Mouse (Mus musculus): ENCODE measurements around the gene Spp2. TPM values are rescaled to one million over a fixed set of nuclear protein-coding genes. Genes with fewer than 3 reads are reported as not detected.

The Spp2 gene
- polyA plus RNA-seq, 1 experiment, result not detected

DNA sequence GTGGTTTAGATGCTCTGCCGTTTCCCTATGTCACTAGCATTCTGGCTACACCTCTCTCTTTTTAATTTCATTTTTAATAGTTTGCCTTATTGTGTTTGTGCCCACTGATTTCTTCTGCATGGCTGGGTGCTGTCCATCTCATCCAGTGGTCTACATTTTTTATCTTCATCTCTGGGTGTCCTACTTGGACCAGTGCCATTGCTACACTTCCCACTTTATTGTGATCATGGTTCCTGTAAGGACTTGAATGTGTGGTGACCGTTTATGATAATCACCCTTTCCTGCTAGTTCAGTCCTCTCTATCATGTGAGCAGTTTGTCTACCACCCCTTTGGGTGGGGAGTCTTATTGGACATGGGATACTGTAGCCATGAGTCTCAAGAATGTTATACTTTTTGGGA lies 43.0 kb downstream of the Spp2 start:
- H3K36me3 ChIP-seq (ENCODE audit: control insufficient read depth, insufficient read depth, low read length), result no peaks in the 10 kb centered on the region
- no peak overlapping the region for H3K27ac ChIP-seq (ENCODE audit: control insufficient read depth, insufficient read depth, low read depth, low read length)
- TF ChIP-seq POLR2A (IDR thresholded peaks at IDR 0.05; ENCODE audit: control insufficient read depth, low read depth, low read length), result no peak
- no peak for TF ChIP-seq CTCF (IDR thresholded peaks at IDR 0.05; ENCODE audit: control insufficient read depth, insufficient read depth, insufficient replicate concordance, low read depth, low read length)
- H3K4me1 ChIP-seq (ENCODE audit: control insufficient read depth, insufficient read depth, low read length), result no peaks in the 10 kb centered on the region
- no peaks in the 10 kb centered on the region for H3K27me3 ChIP-seq (ENCODE audit: control insufficient read depth, insufficient read depth, low read length)
- H3K4me3 ChIP-seq (ENCODE audit: control insufficient read depth, low read depth, low read length), result no peak overlapping the region

DNA sequence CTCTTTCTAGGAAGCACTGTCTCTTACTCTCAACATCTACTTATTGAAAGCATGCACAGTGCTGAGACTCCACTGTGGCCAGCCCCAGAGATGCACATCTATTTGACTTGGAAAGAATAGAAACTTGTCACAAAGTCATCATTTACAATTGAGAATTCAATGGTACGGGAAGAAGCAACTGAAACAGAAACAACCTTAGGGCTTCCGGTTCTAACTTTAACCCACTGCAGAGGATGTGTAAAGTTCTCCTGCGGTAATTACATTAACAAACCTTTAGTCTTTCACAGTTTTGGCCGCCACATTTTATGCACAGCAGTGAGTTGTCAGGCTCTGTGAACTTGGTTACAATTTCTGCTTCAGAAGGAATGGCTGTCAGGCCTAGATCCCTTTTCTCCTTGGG lies 43.9 kb downstream of the Spp2 start:
- H3K4me3 ChIP-seq (ENCODE audit: control insufficient read depth, low read depth, low read length), result no peak overlapping the region
- H3K36me3 ChIP-seq (ENCODE audit: control insufficient read depth, insufficient read depth, low read length), result no peaks in the 10 kb centered on the region
- H3K27ac ChIP-seq (ENCODE audit: control insufficient read depth, insufficient read depth, low read depth, low read length), result no peak overlapping the region
- H3K4me1 ChIP-seq (ENCODE audit: control insufficient read depth, insufficient read depth, low read length), result no peaks in the 10 kb centered on the region
- TF ChIP-seq CTCF (IDR thresholded peaks at IDR 0.05; ENCODE audit: control insufficient read depth, insufficient read depth, insufficient replicate concordance, low read depth, low read length) (no peak), POLR2A (IDR thresholded peaks at IDR 0.05; ENCODE audit: control insufficient read depth, low read depth, low read length) (no peak)
- H3K27me3 ChIP-seq (ENCODE audit: control insufficient read depth, insufficient read depth, low read length), result no peaks in the 10 kb centered on the region

DNA sequence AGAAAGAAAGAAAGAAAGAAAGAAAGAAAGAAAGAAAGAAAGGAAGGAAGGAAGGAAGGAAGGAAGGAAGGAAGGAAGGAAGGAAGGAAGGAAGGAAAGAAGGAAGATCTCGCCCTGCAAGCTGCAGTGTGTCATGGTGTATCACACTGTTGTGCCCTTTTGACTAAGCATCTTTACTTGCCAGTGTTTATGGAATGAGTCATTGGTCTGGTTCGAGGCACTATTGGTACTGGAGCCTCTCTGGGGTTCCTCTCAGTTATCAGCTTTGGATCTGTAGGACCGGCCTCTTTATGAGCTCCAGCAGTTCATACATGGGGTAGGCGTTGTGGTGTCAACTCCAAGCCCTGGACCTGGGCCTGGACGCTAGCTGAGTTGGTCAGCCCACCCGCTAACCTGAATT lies 45.4 kb downstream of the Spp2 start:
- H3K27me3 ChIP-seq (ENCODE audit: control insufficient read depth, insufficient read depth, low read length), result no peaks in the 10 kb centered on the region
- H3K4me1 ChIP-seq (ENCODE audit: control insufficient read depth, insufficient read depth, low read length), result no peaks in the 10 kb centered on the region
- H3K4me3 ChIP-seq (ENCODE audit: control insufficient read depth, low read depth, low read length), result no peak overlapping the region
- H3K27ac ChIP-seq (ENCODE audit: control insufficient read depth, insufficient read depth, low read depth, low read length), result no peak overlapping the region
- H3K36me3 ChIP-seq (ENCODE audit: control insufficient read depth, insufficient read depth, low read length), result no peaks in the 10 kb centered on the region
- TF ChIP-seq CTCF (IDR thresholded peaks at IDR 0.05; ENCODE audit: control insufficient read depth, insufficient read depth, insufficient replicate concordance, low read depth, low read length), result no peak

DNA sequence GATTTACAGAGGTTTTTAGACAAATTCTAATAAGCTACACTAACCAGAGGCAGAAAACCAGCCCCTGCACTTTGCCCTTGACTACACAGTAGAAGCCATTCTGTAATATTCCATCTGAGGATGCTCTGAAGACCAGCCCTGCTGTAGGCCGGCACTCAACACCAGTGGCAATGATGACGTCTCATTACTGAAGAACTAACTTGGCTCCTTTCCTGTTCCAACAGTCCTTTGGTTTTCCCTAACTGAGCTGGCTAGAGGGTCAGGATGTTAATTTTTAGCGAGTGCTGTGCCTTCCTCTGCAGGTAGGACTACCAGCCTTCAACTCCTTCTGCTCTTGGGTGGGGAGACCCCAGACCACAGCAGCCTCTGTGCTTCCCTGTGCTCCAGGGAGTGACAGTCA lies 47.9 kb downstream of the Spp2 start:
- Histone ChIP-seq H3K27ac (ENCODE audit: control insufficient read depth, insufficient read depth, low read depth, low read length) (no peak overlapping the region), H3K36me3 (ENCODE audit: control insufficient read depth, insufficient read depth, low read length) (no peaks in the 10 kb centered on the region), H3K27me3 (ENCODE audit: control insufficient read depth, insufficient read depth, low read length) (no peaks in the 10 kb centered on the region), H3K4me3 (ENCODE audit: control insufficient read depth, low read depth, low read length) (no peak overlapping the region), H3K4me1 (ENCODE audit: control insufficient read depth, insufficient read depth, low read length) (peaks cover 2% of the 10 kb centered on the region; the same call in 1 of the 2 replicates)
- TF ChIP-seq POLR2A (IDR thresholded peaks at IDR 0.05; ENCODE audit: control insufficient read depth, low read depth, low read length) (no peak), CTCF (IDR thresholded peaks at IDR 0.05; ENCODE audit: control insufficient read depth, insufficient read depth, insufficient replicate concordance, low read depth, low read length) (no peak)

DNA sequence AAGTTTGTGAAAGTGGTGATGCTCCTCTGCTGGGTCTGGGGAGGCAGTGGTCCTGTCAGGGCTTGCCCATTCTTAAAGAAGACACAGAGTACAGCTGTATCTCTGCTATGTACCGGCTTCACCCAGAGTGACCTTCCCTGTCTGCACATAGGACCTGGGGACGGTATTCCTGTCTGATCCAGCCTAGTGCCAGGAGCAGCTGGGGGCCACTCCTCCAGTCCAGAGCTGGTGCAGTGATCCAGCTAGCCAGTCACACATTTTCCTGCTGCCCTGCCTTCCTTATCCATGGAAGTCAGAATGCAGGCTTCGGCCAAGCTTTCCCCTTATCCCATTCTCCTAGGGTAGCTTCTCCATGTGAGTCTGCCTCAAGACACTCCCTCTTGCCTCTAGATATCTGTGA lies 49.0 kb downstream of the Spp2 start:
- TF ChIP-seq POLR2A (IDR thresholded peaks at IDR 0.05; ENCODE audit: control insufficient read depth, low read depth, low read length) (no peak), CTCF (IDR thresholded peaks at IDR 0.05; ENCODE audit: control insufficient read depth, insufficient read depth, insufficient replicate concordance, low read depth, low read length) (no peak)
- no peaks in the 10 kb centered on the region for H3K27me3 ChIP-seq (ENCODE audit: control insufficient read depth, insufficient read depth, low read length)
- H3K27ac ChIP-seq (ENCODE audit: control insufficient read depth, insufficient read depth, low read depth, low read length), result no peak overlapping the region
- peaks cover 4% of the 10 kb centered on the region; the same call in 1 of the 2 replicates for H3K4me1 ChIP-seq (ENCODE audit: control insufficient read depth, insufficient read depth, low read length)
- no peaks in the 10 kb centered on the region for H3K36me3 ChIP-seq (ENCODE audit: control insufficient read depth, insufficient read depth, low read length)
- H3K4me3 ChIP-seq (ENCODE audit: control insufficient read depth, low read depth, low read length), result no peak overlapping the region

DNA sequence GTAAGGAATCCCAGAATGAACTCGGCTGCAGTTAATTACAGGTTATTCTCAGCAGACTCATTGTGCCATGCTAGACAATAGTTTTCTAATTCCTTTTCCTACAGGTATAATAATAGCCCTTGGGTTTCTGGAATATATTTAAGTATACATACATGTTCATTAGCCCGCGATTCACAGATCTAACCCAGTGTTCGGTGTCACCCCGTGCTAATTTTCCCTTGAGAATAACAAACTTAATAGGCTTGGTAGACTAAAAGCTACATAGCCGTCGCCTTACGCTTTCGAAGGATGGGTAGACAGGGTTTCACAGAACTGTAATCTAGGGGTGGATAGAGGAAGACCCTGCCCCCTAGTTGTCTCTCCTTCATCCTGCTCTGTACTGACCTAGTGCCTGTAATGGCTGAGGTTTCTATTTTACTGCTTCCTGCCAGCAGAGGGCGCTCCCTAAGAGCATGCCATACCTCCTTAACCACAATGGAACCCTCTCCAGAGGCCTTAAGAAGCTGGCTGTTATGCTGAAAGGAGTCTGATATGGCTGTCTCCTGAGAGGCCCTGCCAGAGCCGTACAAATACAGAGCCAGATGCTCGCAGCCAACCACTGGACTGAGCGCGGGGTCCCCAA lies 49.8 kb downstream of the Spp2 start:
- Histone ChIP-seq H3K36me3 (ENCODE audit: control insufficient read depth, insufficient read depth, low read length) (no peaks in the 10 kb centered on the region), H3K27me3 (ENCODE audit: control insufficient read depth, insufficient read depth, low read length) (no peaks in the 10 kb centered on the region), H3K4me1 (ENCODE audit: control insufficient read depth, insufficient read depth, low read length) (peaks cover 4% of the 10 kb centered on the region; the same call in 1 of the 2 replicates), H3K4me3 (ENCODE audit: control insufficient read depth, low read depth, low read length) (no peak overlapping the region), H3K27ac (ENCODE audit: control insufficient read depth, insufficient read depth, low read depth, low read length) (no peak overlapping the region)
- no peak for TF ChIP-seq POLR2A (IDR thresholded peaks at IDR 0.05; ENCODE audit: control insufficient read depth, low read depth, low read length)
- peak; percentile 53; the same call in 1 of the 2 replicates for TF ChIP-seq CTCF (IDR thresholded peaks at IDR 0.05; ENCODE audit: control insufficient read depth, insufficient read depth, insufficient replicate concordance, low read depth, low read length)

DNA sequence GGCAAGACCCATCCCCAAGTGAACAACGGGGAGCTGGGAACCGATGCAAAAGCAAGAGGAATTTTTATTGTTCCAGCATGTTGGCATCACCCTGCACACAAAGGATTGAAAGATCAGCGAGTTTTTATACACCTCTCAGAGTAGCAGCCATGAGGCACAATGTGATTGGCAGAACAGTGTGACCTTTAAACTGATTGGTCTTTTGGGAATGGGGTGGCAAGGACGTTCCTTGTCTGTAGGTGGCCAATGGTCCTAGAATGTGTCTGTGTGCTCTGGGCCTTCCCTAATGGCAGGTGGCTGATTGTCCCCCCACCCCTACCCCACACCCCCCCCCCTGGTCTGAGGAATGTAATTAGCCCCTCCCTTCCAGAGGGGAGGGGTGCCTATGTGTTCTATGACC lies 52.4 kb downstream of the Spp2 start:
- H3K27ac ChIP-seq (ENCODE audit: control insufficient read depth, insufficient read depth, low read depth, low read length), result no peak overlapping the region
- TF ChIP-seq POLR2A (IDR thresholded peaks at IDR 0.05; ENCODE audit: control insufficient read depth, low read depth, low read length), result no peak
- no peak for TF ChIP-seq CTCF (IDR thresholded peaks at IDR 0.05; ENCODE audit: control insufficient read depth, insufficient read depth, insufficient replicate concordance, low read depth, low read length)
- H3K27me3 ChIP-seq (ENCODE audit: control insufficient read depth, insufficient read depth, low read length), result no peaks in the 10 kb centered on the region
- peaks cover 6% of the 10 kb centered on the region for H3K4me1 ChIP-seq (ENCODE audit: control insufficient read depth, insufficient read depth, low read length)
- H3K36me3 ChIP-seq (ENCODE audit: control insufficient read depth, insufficient read depth, low read length), result no peaks in the 10 kb centered on the region
- H3K4me3 ChIP-seq (ENCODE audit: control insufficient read depth, low read depth, low read length), result no peak overlapping the region
